Mouse (Mus musculus) lung, adult 2 months (tissue): Measurements from ENCODE around the gene Kpna7. TPM values are rescaled to one million over a fixed set of nuclear protein-coding genes. Genes with fewer than 3 reads are reported as not detected.

Source experiments
- DNase-seq: peaks from one replicate; pipeline ENCODE4 v3.0.0; 2022
- H3K4me1 ChIP-seq: fragments of 200-500 bp; 2 replicates; pipeline ENCODE4 v1.6.1; 2011; ENCODE audit warnings: low read length; ENCODE audit not compliant: control insufficient read depth, insufficient read depth
- H3K4me3 ChIP-seq: fragments of 200-500 bp; replicated peaks from 2 replicates; pipeline ENCODE3; 2011; ENCODE audit warnings: low read depth, mild to moderate bottlenecking, control low read depth, low read length; ENCODE audit errors: extremely low read depth
- CTCF ChIP-seq: fragments of 200-500 bp; IDR thresholded peaks from 2 replicates; pipeline ENCODE4 v1.5.1; 2011; ENCODE audit warnings: mild to moderate bottlenecking, low read length, control low read depth; ENCODE audit not compliant: insufficient read depth
- POLR2A ChIP-seq: fragments of 200-500 bp; IDR thresholded peaks from 2 replicates; pipeline ENCODE4 v1.6.1; 2011; ENCODE audit warnings: low read depth, mild to moderate bottlenecking, control low read depth, low read length, borderline replicate concordance; ENCODE audit errors: extremely low read depth
- whole genome bisulfite sequencing: fragments of 180-500 bp; shearing (Covaris S2); methylation state at CpG from one replicate; pipeline ENCODE4 v1.1.7; 2018; 5-methylcytosine and 5-hydroxymethylcytosine counted together
- polyA plus RNA-seq: library from polyadenylated mRNA; depleted of rRNA; stranded (reverse); fragments of >200 nt; gene quantifications from 2 replicates; pipeline ENCODE4 v1.2.3, GENCODE M21; 2012; rRNA removed

Gene Kpna7
- polyA plus RNA-seq, 1 experiment, result not detected

- TF ChIP-seq CTCF (no peak), POLR2A (no peak)
- no peak for DNase-seq
- H3K4me1 ChIP-seq, result peaks cover 34% of the 10 kb centered on the region
- no peak overlapping the region for H3K4me3 ChIP-seq
- 27% methylated on average over 3 of the region's 3 CpGs for WGBS
Measured at GRCm38 (mm10) chr5:144940904-144941303, 142.9 kb downstream of the Kpna7 start.

DNA sequence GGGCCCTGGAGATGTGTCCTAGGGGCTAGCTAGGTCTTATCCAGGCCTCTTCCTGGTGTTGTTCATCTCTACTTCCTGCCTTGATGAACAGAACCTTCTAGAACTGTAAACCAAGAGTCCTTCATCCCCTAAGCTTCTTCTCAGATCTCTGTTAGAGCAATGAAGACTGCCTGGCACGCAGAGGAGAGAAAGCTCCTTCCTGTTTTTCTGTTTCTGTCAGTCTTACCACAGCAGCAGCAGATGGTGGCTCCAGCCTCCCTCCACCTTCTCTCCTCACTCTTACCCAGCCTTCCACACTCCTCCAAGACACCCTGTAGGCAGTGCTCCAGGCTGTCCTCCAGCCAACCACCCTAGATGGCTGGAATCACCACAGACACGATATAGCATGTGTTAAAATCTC lies 146.5 kb downstream of the Kpna7 start:
- peaks cover 35% of the 10 kb centered on the region for H3K4me1 ChIP-seq
- no peak for TF ChIP-seq CTCF
- TF ChIP-seq POLR2A, result no peak
- no peak for DNase-seq
- H3K4me3 ChIP-seq, result no peak overlapping the region
- WGBS, result 36% methylated on average over 2 of the region's 2 CpGs

Other genes with a start within 250 kb of the Kpna7 start
- 33.5 and 34.1 TPM in 2 replicates for gene Smurf1, start 118.2 kb downstream of the Kpna7 start, polyA plus RNA-seq
- gene Gm4871, start 51.3 kb downstream of the Kpna7 start, polyA plus RNA-seq, result not detected in 2 replicates
- gene 1700018F24Rik, start 41.0 kb downstream of the Kpna7 start, polyA plus RNA-seq, result not detected in 2 replicates
- gene Arpc1a, start 200 bp downstream of the Kpna7 start, polyA plus RNA-seq, result 117 and 135 TPM in 2 replicates
- 492 and 519 TPM in 2 replicates for gene Arpc1b, start 30.2 kb upstream of the Kpna7 start, polyA plus RNA-seq
- 18.4 and 23.4 TPM in 2 replicates for gene Pdap1, start 56.2 kb upstream of the Kpna7 start, polyA plus RNA-seq
- gene Bud31, start 56.3 kb upstream of the Kpna7 start, polyA plus RNA-seq, result 33.1 and 33.9 TPM in 2 replicates
- gene Ptcd1, start 83.1 kb upstream of the Kpna7 start, polyA plus RNA-seq, result 10.2 and 10.5 TPM in 2 replicates
- gene Cpsf4, start 83.2 kb upstream of the Kpna7 start, polyA plus RNA-seq, result 22.6 and 23.5 TPM in 2 replicates
- 65.1 and 107 TPM in 2 replicates for gene Atp5j2, start 108.0 kb upstream of the Kpna7 start, polyA plus RNA-seq
- 3.1 and 4.2 TPM in 2 replicates for gene Zkscan14, start 117.8 kb upstream of the Kpna7 start, polyA plus RNA-seq
- gene Zkscan5, start 120.5 kb upstream of the Kpna7 start, polyA plus RNA-seq, result 3.1 and 4.1 TPM in 2 replicates
- 11.4 and 18.0 TPM in 2 replicates for gene Zfp655, start 147.7 kb upstream of the Kpna7 start, polyA plus RNA-seq
- 15.6 and 18.8 TPM in 2 replicates for gene Zscan25, start 196.5 kb upstream of the Kpna7 start, polyA plus RNA-seq